Mouse (Mus musculus) midbrain, embryonic 10.5 days (tissue): ENCODE measurements at regions not wholly inside any gene's neighbourhood (a gene's known extent, or its start where the extent isn't known, plus 50 kb on each side); places are given as distances from the start of the nearest gene placed in this dataset.

Experiments
- DNase-seq: peaks from one replicate; pipeline ENCODE4 v3.0.0-alpha.2; 2017; ENCODE audit warnings: low spot score
- H3K27ac ChIP-seq: fragments of 300-500 bp; sonication (generic); replicated peaks from 2 replicates; pipeline ENCODE4 v1.5.1; 2016; ENCODE audit warnings: mild to moderate bottlenecking
- H3K27me3 ChIP-seq: fragments of 300-500 bp; sonication (generic); 2 replicates; pipeline ENCODE4 v1.6.1; 2016; ENCODE audit warnings: low read depth, mild to moderate bottlenecking; ENCODE audit not compliant: poor library complexity, severe bottlenecking
- H3K36me3 ChIP-seq: fragments of 300-500 bp; sonication (generic); 2 replicates; pipeline ENCODE4 v1.6.1; 2016; ENCODE audit warnings: mild to moderate bottlenecking, moderate library complexity
- H3K4me1 ChIP-seq: fragments of 300-500 bp; sonication (generic); 2 replicates; pipeline ENCODE4 v1.6.1; 2016
- H3K4me3 ChIP-seq: fragments of 300-500 bp; sonication (generic); 2 replicates; pipeline ENCODE4 v1.5.1; 2016; ENCODE audit warnings: mild to moderate bottlenecking, moderate library complexity
- H3K9me3 ChIP-seq: fragments of 300-500 bp; sonication (generic); replicated peaks from 2 replicates; pipeline ENCODE4 v1.6.1; 2016; ENCODE audit warnings: mild to moderate bottlenecking
- WGBS: fragments of 180-500 bp; shearing (Covaris S2); methylation state at CpG from one replicate; pipeline ENCODE4 v1.1.7; 2016; 5-methylcytosine and 5-hydroxymethylcytosine counted together

- Histone ChIP-seq H3K36me3 (no peaks in the 10 kb centered on the region), H3K27me3 (no peaks in the 10 kb centered on the region), H3K27ac (no peak overlapping the region), H3K4me1 (peaks cover 19% of the 10 kb centered on the region), H3K9me3 (no peaks in the 10 kb centered on the region), H3K4me3 (no peak overlapping the region)
- DNase-seq = no peak
- whole genome bisulfite sequencing = 91% methylated on average over 3 of the region's 3 CpGs
Measured at GRCm38 (mm10) chr1:128810860-128811259, 218.8 kb upstream of the Cxcr4 start.

GRCm38 (mm10) chr1:128810094-128810493, 218.0 kb upstream of the Cxcr4 start:
- Histone ChIP-seq H3K4me3 (no peak overlapping the region), H3K36me3 (no peaks in the 10 kb centered on the region), H3K27me3 (no peaks in the 10 kb centered on the region), H3K4me1 (peaks cover 27% of the 10 kb centered on the region), H3K9me3 (no peaks in the 10 kb centered on the region), H3K27ac (0 out of 2 replicates have a peak overlapping the region, but pooled peaks have one; percentile 18)
- no peak for DNase-seq
- 73% methylated on average over 2 of the region's 2 CpGs for WGBS

GRCm38 (mm10) chr1:128809601-128810000, 217.5 kb upstream of the Cxcr4 start:
- WGBS = 90% methylated on average over 8 of the region's 8 CpGs
- H3K36me3 ChIP-seq = no peaks in the 10 kb centered on the region
- H3K27me3 ChIP-seq = no peaks in the 10 kb centered on the region
- DNase-seq = no peak
- H3K27ac ChIP-seq = no peak overlapping the region
- H3K9me3 ChIP-seq = no peaks in the 10 kb centered on the region
- peaks cover 32% of the 10 kb centered on the region for H3K4me1 ChIP-seq
- no peak overlapping the region for H3K4me3 ChIP-seq

GRCm38 (mm10) chr1:128808599-128808998, 216.5 kb upstream of the Cxcr4 start:
- 86% methylated on average over 5 of the region's 5 CpGs for whole genome bisulfite sequencing
- no peak for DNase-seq

GRCm38 (mm10) chr1:128805687-128806653, 213.9 kb upstream of the Cxcr4 start:
- H3K4me3 ChIP-seq = no peak overlapping the region
- H3K27me3 ChIP-seq = no peaks in the 10 kb centered on the region
- no peaks in the 10 kb centered on the region for H3K36me3 ChIP-seq
- no peaks in the 10 kb centered on the region for H3K9me3 ChIP-seq
- H3K27ac ChIP-seq = peak overlapping the region; percentile 76
- peaks cover 50% of the 10 kb centered on the region for H3K4me1 ChIP-seq
- WGBS = 58% methylated on average over 10 of the region's 10 CpGs
- DNase-seq = no peak

More at GRCm38 (mm10) chr1:128808599-128808998, 216.5 kb upstream of the Cxcr4 start:
- no peaks in the 10 kb centered on the region for H3K9me3 ChIP-seq
- H3K4me3 ChIP-seq = no peak overlapping the region
- peaks cover 41% of the 10 kb centered on the region for H3K4me1 ChIP-seq
- H3K27ac ChIP-seq = no peak overlapping the region
- H3K36me3 ChIP-seq = no peaks in the 10 kb centered on the region
- H3K27me3 ChIP-seq = no peaks in the 10 kb centered on the region

GRCm38 (mm10) chr1:128803433-128804060, 211.5 kb upstream of the Cxcr4 start:
- no peaks in the 10 kb centered on the region for H3K27me3 ChIP-seq
- DNase-seq = peak; percentile 60
- H3K4me3 ChIP-seq = peak overlapping the region; percentile 16; the same call in 1 of the 2 replicates
- H3K9me3 ChIP-seq = no peaks in the 10 kb centered on the region
- peak overlapping the region; percentile 83 for H3K27ac ChIP-seq
- 25% methylated on average over 9 of the region's 9 CpGs for WGBS
- H3K36me3 ChIP-seq = no peaks in the 10 kb centered on the region
- peaks cover 50% of the 10 kb centered on the region for H3K4me1 ChIP-seq

- Histone ChIP-seq H3K9me3 (no peaks in the 10 kb centered on the region), H3K4me1 (peaks cover 50% of the 10 kb centered on the region), H3K4me3 (no peak overlapping the region), H3K27me3 (no peaks in the 10 kb centered on the region), H3K27ac (peak overlapping the region; percentile 83), H3K36me3 (no peaks in the 10 kb centered on the region)
- no peak for DNase-seq
Measured at GRCm38 (mm10) chr1:128803058-128803432, 211.0 kb upstream of the Cxcr4 start.

GRCm38 (mm10) chr1:128798721-128799120, 206.6 kb upstream of the Cxcr4 start:
- Histone ChIP-seq H3K27ac (no peak overlapping the region), H3K36me3 (no peaks in the 10 kb centered on the region), H3K4me1 (peaks cover 13% of the 10 kb centered on the region), H3K27me3 (no peaks in the 10 kb centered on the region), H3K4me3 (no peak overlapping the region), H3K9me3 (no peaks in the 10 kb centered on the region)
- 74% methylated on average over 4 of the region's 4 CpGs for WGBS
- DNase-seq = no peak

- Histone ChIP-seq H3K9me3 (no peaks in the 10 kb centered on the region), H3K4me1 (peaks cover 3% of the 10 kb centered on the region; the same call in 1 of the 2 replicates), H3K27ac (no peak overlapping the region), H3K36me3 (no peaks in the 10 kb centered on the region), H3K27me3 (no peaks in the 10 kb centered on the region), H3K4me3 (no peak overlapping the region)
- no peak for DNase-seq
- WGBS = 91% methylated on average over 6 of the region's 6 CpGs
Measured at GRCm38 (mm10) chr1:128795654-128796053, 203.6 kb upstream of the Cxcr4 start.

GRCm38 (mm10) chr1:128790881-128791280, 198.8 kb upstream of the Cxcr4 start:
- no peaks in the 10 kb centered on the region for H3K27me3 ChIP-seq
- H3K36me3 ChIP-seq = no peaks in the 10 kb centered on the region
- DNase-seq = no peak
- no peaks in the 10 kb centered on the region for H3K9me3 ChIP-seq
- 94% methylated on average over 6 of the region's 6 CpGs for WGBS
- H3K27ac ChIP-seq = no peak overlapping the region
- H3K4me3 ChIP-seq = no peak overlapping the region
- peaks cover 13% of the 10 kb centered on the region for H3K4me1 ChIP-seq

- H3K4me3 ChIP-seq = no peak overlapping the region
- H3K4me1 ChIP-seq = peaks cover 13% of the 10 kb centered on the region
- no peaks in the 10 kb centered on the region for H3K9me3 ChIP-seq
- WGBS = 49% methylated on average over 3 of the region's 3 CpGs
- H3K27me3 ChIP-seq = no peaks in the 10 kb centered on the region
- DNase-seq = no peak
- H3K27ac ChIP-seq = peak overlapping the region; percentile 47
- H3K36me3 ChIP-seq = no peaks in the 10 kb centered on the region
Measured at GRCm38 (mm10) chr1:128789567-128790335, 197.7 kb upstream of the Cxcr4 start.

GRCm38 (mm10) chr1:128788227-128788626, 196.1 kb upstream of the Cxcr4 start:
- H3K4me1 ChIP-seq = peaks cover 13% of the 10 kb centered on the region
- no peaks in the 10 kb centered on the region for H3K36me3 ChIP-seq
- no peaks in the 10 kb centered on the region for H3K9me3 ChIP-seq
- no peak for DNase-seq
- no peak overlapping the region for H3K4me3 ChIP-seq
- no peak overlapping the region for H3K27ac ChIP-seq
- no peaks in the 10 kb centered on the region for H3K27me3 ChIP-seq
- WGBS = 71% methylated on average over 6 of the region's 6 CpGs
